Mouse (Mus musculus) left cerebral cortex, postnatal 14 days (tissue): ENCODE results near the gene Cipc. TPM values are rescaled to one million over a fixed set of nuclear protein-coding genes. Genes with fewer than 3 reads are reported as not detected.

Experiments used
- DNase-seq, 2 experiments: peaks; one replicate each; pipeline ENCODE4 v3.0.0; 2021 to 2022; ENCODE audit warnings: low spot score in 2 of 2, mixed read lengths in 1 of 2
- intact Hi-C: fragments of 180-260 bp; cut with DNase I; formaldehyde crosslinking; loops from one replicate; pipeline ENCODE4 v1.15.1; 2025
- total RNA-seq, 2 experiments: library from RNA; stranded (reverse); gene quantifications; 2 replicates each; pipeline ENCODE4 v1.2.3; 2021

The Cipc gene
- total RNA-seq, 2 experiments from 2014 or later: 71.2 to 72.2 TPM

GRCm38 (mm10) chr12:86950961-86951360 lies 4.1 kb downstream of the Cipc start:
- no peak for DNase-seq
- intact Hi-C loops: no loop called here

GRCm38 (mm10) chr12:86952331-86952850 lies 5.5 kb downstream of the Cipc start:
- intact Hi-C loops: no loop called here
- DNase-seq: no peak

- DNase-seq: no peak
- intact Hi-C loops: no loop called here
Observed at GRCm38 (mm10) chr12:86955894-86956293, 9.1 kb downstream of the Cipc start.

- intact Hi-C loops: no loop called here
- no peak for DNase-seq
Observed at GRCm38 (mm10) chr12:86958558-86958957, 11.7 kb downstream of the Cipc start.

GRCm38 (mm10) chr12:86959661-86960060 lies 12.8 kb downstream of the Cipc start:
- intact Hi-C loops: no loop called here
- no peak for DNase-seq

GRCm38 (mm10) chr12:86960138-86960537 lies 13.3 kb downstream of the Cipc start:
- DNase-seq: no peak
- intact Hi-C loops: no loop called here

GRCm38 (mm10) chr12:86960791-86961335 lies 14.0 kb downstream of the Cipc start:
- no peak for DNase-seq
- intact Hi-C loops: no loop called here

- no peak for DNase-seq
- intact Hi-C loops: no loop called here
Observed at GRCm38 (mm10) chr12:86961589-86962344, 14.9 kb downstream of the Cipc start.

- intact Hi-C loops: no loop called here
- DNase-seq: no peak
Observed at GRCm38 (mm10) chr12:86964278-86965057, 17.6 kb downstream of the Cipc start.

GRCm38 (mm10) chr12:86965237-86965799 lies 18.5 kb downstream of the Cipc start:
- intact Hi-C loops: no loop called here
- no peak for DNase-seq

GRCm38 (mm10) chr12:86968468-86969219 lies 21.8 kb downstream of the Cipc start:
- intact Hi-C loops: no loop called here

GRCm38 (mm10) chr12:86969220-86969601 lies 22.4 kb downstream of the Cipc start:
- intact Hi-C loops: no loop called here
- DNase-seq: no peak

More at GRCm38 (mm10) chr12:86968468-86969219, 21.8 kb downstream of the Cipc start:
- peak; percentile 76 to 93 for DNase-seq

- DNase-seq: no peak
- intact Hi-C loops: no loop called here
Observed at GRCm38 (mm10) chr12:86971089-86971488, 24.2 kb downstream of the Cipc start.

GRCm38 (mm10) chr12:86973216-86973615 lies 26.4 kb downstream of the Cipc start:
- intact Hi-C loops: no loop called here
- peak; percentile 70 to 76 for DNase-seq

GRCm38 (mm10) chr12:86973706-86974105 lies 26.9 kb downstream of the Cipc start:
- peak; percentile 74 to 77 for DNase-seq
- intact Hi-C loops: no loop called here

GRCm38 (mm10) chr12:86974387-86975288 lies 27.8 kb downstream of the Cipc start:
- intact Hi-C loops: no loop called here
- DNase-seq: peak; percentile 68 to 76

GRCm38 (mm10) chr12:86975761-86976160 lies 28.9 kb downstream of the Cipc start:
- intact Hi-C loops: no loop called here
- DNase-seq: no peak

GRCm38 (mm10) chr12:86976511-86977168 lies 29.8 kb downstream of the Cipc start:
- intact Hi-C loops: no loop called here
- DNase-seq: no peak
